Mouse (Mus musculus) adrenal gland, postnatal 4 days (tissue): Measurements from ENCODE around the gene Gnpnat1. TPM values are rescaled to one million over a fixed set of nuclear protein-coding genes. Genes with fewer than 3 reads are reported as not detected.
A peak's percentile ranks its signal among the peaks of the same experiment; 100 is the strongest.

Experiments used
- DNase-seq, 2 experiments: peaks; one replicate each; pipeline ENCODE4 v3.0.0; 2021 to 2022; ENCODE audit warnings: low spot score in 2 of 2, mixed read lengths in 2 of 2
- total RNA-seq, 2 experiments: library from RNA; stranded (reverse); gene quantifications; 2 replicates each; pipeline ENCODE4 v1.2.3; 2021

Gene Gnpnat1
- total RNA-seq, 2 experiments from 2014 or later: 30.7 to 31.5 TPM

DNA sequence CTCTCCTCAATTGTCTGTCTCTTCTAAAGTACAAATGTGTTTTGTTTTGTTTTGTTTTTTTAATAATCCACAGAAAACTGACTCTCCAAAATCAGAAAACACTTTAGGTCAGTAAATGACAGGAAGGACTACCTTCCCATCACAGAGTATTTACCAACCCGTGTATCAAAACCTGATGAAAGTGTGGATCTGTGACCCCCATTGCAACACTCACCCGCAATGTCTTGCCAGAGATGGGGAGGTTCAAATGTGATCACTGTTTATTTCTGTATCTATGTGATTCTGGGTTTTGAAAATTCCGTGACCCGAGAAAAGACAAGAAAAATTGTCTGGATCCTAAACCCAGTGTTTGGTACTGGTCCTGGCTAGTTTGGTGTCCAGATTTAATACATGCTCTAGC, 11.6 kb upstream of the Gnpnat1 start:
- DNase-seq: no peak

DNA sequence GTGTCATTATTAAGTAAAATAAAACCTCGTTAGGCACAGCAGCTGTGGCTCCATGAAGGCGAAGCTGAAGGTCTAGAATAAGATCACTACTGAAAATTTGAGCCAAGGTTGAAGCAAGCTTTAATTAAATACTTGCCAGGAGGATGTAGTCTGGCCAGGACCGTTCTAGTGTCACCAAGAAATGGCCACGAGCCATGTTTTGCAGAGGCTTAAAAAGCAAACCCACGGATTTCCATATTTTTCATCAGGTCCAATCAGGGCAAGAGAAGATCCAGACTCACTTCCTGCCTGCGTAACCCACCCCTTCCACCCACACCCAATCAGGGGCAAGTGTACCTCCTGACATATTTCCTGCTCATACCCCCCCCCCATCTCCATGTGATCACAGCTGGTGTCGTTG, 1.1 kb downstream of the Gnpnat1 start:
- DNase-seq: no peak

DNA sequence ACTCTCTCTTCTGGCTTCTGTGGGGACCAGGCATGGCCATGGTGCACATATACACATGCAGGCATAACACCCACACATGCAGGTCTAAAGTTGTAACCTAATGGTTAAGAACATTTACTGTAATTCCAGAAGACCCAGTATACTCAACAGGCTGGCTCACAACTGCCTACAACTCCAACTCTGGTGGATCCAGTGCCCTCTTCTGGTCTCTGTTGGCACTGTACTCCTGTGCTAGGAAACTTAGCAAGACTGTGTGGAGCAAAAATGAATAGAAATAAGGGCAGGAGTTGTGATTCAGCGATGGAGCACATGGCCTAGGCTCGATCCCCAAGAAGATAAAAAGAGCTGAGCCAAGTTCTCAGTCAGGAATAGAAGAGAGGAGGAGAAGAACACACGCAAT, 4.9 kb downstream of the Gnpnat1 start:
- no peak for DNase-seq

DNA sequence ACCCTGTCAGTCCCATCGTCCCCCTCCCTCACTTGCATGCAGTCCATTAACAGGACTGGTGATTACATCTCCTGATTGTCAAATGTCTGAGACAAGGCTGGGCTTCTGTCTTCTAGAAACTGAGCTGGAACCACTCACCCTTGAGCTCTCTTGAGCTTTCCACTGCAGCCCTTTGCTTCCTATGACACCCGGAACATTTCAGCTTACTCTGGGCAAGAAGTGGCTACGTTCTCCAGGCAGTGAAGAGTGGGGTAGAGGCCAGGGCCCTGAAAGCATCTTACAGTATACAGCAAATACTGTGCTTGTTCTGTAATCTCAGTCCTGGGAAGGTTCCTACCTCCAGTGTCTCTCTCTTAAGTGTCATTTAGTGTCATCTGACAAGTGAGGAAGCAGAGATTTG, 15.5 kb downstream of the Gnpnat1 start:
- no peak for DNase-seq

DNA sequence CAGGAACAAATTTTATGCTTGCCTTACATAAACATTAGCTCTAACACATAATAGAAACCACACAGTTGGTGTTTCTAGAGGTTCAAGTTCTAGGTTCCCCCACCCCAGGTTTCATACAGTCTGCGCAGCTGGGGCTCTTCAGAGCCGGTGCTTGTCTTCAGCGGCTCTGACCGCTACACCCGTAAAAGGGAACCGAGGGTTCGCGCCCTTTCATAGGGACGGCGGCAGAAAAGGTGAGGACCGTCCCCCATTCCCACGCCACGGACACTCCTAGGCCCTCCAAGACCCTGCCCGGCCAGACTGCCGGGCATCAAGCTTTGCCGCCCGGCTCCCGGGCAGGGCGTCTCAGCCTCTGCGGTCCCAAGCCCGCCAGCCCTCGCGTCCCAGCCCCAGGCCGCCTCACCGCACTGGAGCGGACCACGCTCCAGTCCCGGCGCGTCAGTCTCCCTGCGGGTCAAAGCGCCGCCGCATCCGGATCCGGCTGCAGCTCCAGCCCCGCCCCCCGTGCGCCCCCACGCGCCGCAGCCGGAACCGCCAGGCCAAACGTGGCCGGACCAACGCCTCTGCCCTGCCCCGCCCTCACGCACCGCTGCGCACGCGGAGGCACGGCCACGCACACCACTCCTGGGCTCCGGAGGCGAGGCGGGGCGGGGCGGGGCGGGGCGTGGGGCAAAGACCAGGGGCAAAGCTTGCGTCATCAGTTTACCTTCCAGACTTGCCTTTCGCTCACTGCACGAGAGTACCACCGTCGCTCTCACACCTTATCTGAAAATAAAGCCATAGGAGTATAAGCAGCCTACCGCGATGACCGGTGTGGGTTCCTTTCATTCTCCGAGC, 16.1 kb downstream of the Gnpnat1 start:
- peak; percentile 84 for DNase-seq

DNA sequence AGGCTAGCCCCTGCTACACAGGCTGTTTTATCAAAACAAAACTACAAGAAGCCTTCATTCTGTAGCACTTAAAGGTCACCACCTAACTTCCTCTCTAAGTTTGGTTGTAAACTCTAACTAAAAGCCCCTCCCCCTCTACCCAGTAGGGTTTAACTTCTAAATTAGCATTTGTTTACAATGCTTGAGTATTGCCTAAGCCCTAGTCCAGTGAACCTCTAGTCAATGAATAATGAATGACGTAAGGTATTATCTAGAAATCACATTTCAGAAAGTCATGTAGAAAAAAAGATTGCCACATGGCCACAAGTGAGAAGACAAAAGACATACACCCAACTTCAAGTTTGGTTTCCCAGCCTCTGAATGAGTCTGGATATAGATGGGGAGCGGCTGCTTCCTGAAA, 17.2 kb downstream of the Gnpnat1 start:
- DNase-seq: no peak

DNA sequence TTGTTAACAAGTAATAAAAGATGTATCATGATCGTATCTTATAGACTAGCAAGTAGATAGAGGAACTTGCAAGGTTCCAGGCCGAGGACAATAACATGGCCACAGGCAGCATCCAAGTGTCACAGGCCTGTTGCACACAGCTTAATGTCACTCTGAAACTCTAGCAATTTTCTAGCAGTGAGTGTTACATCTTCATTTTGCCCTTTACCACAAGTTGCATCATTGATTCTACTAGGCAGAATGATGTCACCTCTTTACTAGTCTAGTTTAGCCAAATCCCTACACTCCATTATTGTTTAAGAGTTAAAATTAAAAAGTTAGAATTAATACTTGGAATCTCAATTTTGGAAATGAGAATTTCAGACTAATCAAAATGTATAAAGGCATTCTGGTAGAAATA, 19.1 kb downstream of the Gnpnat1 start:
- no peak for DNase-seq

DNA sequence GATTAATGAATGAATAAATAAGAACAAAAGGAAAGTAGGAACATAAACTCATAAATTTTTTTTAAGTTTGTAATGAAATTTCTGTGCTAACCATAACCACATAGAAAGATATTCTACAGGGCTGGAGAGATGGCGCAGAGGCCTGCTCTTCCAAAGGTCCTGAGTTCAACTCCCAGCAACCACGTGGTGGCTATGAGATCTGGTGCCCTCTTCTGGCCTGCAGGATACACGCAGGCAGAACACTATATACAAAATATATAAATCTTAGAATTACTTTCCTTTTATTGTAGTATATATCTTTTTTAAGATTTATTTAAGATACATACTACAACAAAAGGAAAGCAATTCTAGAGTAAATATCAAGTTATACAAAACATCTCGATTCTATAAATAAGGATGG, 21.8 kb downstream of the Gnpnat1 start:
- no peak for DNase-seq

DNA sequence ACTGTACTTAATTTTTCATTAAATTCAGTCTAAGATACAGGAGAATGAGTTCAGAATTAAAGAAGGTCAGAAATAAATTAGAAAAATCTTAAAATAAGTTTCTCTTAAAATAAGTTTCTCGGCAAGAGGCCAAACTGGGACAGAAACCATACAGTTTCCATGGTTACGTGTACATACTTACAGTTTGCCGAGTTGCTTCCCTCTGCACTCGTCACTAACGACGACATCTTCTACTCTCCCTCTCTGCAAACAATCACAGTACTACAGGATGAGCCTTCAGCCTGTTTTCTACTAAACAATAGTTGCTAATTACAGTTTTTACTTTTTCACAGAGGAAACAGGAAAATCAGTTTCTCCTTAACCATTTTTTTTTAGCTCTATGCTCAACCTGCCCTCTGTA, 24.0 kb downstream of the Gnpnat1 start:
- no peak for DNase-seq

DNA sequence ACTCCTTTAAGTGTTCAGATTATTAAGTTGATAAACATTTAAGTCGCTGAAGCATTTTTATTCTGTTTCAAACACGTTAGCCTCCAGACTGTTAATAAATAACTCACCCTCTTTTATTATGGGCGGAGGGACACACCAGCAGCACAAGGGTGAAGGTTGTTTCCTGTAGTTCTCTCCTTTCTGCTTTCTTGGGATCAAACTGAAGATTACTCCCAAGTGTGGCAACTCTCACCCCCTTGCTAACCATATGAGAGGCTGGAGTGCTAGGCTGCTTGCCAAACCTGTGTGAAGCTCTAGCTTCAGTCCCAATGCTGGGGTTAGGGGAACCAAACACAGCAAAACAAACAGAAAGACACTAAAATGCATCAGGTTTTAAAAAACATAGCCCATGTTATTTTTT, 25.9 kb downstream of the Gnpnat1 start:
- DNase-seq: no peak

DNA sequence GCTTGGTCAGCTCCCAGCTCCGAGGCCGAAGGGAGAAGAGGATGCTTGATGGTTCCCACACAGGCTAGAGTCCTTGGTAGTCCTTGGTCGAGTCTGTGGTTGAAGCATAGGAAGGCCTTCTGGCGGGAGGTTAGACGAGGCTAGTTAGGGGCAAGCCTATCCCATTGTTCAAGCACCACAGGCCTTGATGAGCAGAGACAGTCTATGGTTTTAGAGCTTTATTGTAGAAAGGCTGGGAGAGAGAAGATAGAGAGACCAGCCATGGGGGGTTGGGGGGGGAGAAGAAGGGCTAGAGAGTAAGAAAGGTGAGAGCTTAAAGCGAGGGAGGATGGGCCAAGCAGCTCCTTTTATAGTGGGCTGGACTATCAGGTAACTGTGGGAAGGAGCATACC, 39.5 kb downstream of the Gnpnat1 start:
- no peak for DNase-seq

DNA sequence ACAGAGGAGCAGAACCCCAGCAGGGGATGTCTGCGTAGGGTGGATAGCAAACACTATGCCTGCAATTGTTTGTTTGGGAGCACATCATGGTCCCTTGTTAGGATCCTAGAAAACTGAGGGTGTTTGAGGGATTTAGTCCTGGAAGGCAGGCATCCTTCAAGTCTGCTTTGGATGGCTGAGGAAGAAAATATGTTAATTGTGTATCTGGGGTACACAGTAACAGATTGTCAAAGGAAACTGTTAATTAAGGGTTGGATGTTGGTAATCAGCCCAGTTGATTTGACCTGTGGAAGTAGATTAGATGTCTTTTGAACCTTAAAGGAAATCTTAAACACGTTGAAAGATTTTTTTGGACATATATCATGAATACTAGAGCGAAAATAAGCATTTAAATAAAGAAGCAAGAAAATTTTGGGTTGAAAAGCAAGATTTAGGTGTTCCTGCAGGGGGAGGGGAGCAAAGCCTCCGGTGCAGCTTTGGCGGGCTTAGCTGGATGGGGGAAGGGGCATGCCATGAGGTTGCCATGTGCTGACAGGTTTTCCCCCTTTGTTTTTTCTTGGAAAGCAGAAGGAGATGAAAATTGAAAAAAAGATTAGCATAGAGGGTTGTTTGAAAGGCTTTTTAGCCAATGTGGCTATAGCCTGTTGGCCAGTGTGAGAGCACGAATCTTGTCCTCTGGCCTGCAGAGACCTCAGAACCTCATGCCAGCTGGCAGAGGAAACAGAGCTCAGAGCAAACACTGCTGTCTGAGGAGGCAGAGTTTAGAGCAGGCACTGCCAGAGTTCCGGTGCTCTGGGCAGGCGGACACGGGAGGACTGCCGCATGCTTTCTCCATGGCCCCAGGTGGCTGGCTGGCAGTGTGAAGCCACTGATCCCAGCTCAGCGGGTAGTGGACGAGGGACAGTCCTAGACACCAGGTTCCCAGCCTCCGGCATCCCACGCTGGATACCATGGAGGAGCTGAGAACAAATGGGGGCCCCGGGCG, 40.2 kb downstream of the Gnpnat1 start:
- DNase-seq: no peak

DNA sequence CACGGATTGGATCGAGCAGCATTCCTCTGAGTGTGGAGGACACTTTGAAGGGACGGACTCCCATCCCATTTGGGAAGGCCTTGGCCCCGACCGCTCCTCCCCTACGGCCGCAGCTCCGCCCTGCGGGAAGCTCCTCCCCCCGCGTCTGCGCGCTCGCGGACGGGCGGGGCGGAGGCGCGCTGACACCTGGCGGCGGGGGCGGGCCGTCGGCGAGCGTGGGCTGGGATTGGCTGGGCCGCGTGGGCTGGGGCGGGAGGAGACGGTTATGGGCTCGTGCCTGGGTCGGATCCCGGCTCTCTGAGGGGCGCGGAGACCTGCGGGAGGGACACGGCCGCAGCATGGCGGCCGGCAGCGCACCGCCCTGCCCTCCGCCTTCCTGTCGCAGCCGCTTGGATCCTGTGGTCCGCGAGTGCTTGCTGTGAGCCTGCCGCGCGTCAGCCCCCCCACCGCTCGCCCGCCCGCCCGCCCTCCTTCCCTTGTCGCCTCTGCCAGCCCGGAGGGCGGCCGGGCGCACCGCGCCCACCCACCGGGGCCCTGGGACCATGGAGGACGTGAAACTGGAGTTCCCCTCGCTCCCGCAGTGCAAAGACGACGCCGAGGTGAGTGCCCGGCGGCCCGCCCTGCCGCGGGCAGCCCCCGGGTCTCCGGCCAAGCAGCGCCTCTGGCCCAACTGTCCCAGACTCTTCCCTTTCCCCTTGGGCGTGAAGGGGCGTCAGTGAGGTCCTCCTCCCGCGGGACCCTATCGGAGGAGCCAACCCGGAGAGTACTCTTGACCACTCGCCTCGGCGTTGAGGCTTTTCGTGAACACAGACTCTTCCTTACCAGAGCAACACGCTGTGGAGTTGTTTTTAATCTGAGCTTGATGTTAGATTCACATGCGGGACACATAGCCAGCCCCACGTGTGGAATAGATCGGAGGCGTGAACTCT, 53.5 kb downstream of the Gnpnat1 start, which contains the start of gene Styx:
Gene Styx (plus strand): TSS at position 163 of the 929 bp plus-strand sequence.
- DNase-seq: peak; percentile 90 to 97

DNA sequence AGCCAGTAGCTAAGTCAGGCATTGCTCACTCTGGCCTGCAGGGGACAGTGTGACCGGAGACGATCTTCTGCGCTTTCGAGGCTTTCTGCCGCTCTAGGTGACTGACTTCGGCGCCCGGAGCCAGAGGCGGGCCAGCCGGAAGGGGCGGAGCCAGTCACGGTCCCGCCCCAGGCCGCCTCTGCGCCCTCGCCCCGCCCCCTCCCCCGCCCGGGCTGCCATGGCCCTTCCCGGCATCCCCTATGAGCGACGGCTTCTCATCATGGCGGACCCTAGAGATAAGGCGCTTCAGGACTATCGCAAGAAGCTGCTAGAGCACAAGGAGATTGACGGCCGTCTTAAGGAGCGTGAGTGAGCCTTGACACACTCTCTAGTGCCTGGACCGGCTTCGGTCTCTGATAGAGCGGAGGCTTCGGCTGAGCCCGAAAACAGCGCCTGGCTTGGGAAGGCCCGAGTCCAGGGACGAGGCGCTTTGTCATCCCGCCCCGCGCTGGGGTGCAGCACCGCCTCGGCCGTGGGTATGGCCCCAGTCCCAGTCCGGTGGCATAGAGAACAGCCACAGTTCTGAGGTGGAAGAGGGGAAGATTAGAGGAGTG, 75.0 kb downstream of the Gnpnat1 start, which contains the start of gene Psmc6:
Gene Psmc6 (plus strand): TSS at position 200 of the 593 bp plus-strand sequence.
- peak; percentile 76 to 79 for DNase-seq

DNA sequence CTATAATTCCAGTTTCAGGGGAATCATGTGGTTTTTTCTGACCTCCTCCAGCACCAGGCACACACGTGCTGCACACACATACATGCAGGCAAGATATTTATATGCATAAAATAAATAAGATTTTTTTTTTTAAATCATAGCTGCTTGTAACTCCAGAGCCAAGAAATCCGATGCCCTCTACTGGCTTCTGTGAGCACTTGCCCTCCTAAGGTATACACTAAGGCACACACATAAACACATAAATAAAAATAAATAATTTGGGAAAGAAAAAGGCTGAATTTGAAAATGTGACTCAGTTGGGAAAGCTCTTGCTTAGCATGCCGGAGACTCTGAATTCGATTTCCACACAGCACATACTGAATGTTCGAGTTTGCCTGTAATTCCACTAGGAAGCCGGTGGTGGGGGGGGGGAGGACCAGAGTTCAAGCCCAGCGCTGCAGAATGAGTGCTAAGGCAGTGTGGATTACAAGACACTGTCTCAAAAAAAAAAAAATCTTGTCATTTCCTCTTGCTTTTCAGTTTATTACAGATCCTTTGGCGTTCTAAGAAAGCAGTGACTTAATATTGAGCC, 75.6 kb downstream of the Gnpnat1 start:
- DNase-seq: no peak

DNA sequence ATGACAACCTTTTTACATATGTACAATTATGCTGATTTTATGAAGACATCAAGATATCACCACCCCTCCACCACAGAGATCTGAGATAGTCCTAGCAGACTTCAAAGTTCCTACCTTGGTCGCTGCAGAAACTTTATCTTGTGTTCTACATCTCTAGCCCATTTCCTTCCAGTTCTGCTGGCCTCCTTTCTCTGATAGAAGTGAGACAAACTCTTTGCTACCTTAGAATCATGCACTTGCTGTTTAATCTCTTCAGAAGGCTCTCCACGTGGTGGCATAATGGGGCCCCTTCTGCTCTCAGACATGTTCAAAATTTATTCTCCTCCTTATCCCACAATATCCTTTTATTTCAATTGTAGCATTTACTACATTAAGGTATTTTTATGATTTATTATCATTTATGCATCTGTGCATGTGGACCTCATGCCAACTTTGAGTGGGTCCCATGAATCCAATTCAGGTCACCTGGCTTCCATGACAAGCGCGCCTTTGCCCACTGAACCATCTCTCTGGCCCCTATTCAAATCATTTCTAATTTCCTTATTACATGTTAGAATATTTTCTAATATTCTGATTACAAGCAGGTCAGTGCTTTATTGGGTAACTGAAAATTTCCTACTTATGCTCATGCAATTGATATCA, 76.5 kb downstream of the Gnpnat1 start:
- DNase-seq: no peak
